Mouse (Mus musculus) small intestine, adult 2 months (tissue): ENCODE results near the gene Rps15. TPM values are rescaled to one million over a fixed set of nuclear protein-coding genes. Genes with fewer than 3 reads are reported as not detected.

Experiments used
- H3K27ac ChIP-seq: fragments of 200-500 bp; 2 replicates; pipeline ENCODE4 v1.5.1; 2012; ENCODE audit warnings: low read depth, low read length, control low read depth, inconsistent platforms; ENCODE audit not compliant: insufficient read depth
- H3K27me3 ChIP-seq: fragments of 200-500 bp; 2 replicates; pipeline ENCODE4 v1.6.1; 2012; ENCODE audit warnings: mild to moderate bottlenecking, moderate library complexity, low read length, inconsistent platforms; ENCODE audit not compliant: control insufficient read depth, insufficient read depth
- H3K36me3 ChIP-seq: fragments of 200-500 bp; 2 replicates; pipeline ENCODE4 v1.6.1; 2012; ENCODE audit warnings: mild to moderate bottlenecking, low read length, control low read depth, inconsistent platforms; ENCODE audit not compliant: control insufficient read depth, insufficient read depth
- H3K4me1 ChIP-seq: fragments of 200-500 bp; 2 replicates; pipeline ENCODE4 v1.6.1; 2012; ENCODE audit warnings: low read length, inconsistent platforms, mixed read lengths; ENCODE audit not compliant: control insufficient read depth, insufficient read depth, insufficient read length
- H3K4me3 ChIP-seq: fragments of 200-500 bp; 2 replicates; pipeline ENCODE4 v1.5.1; 2012; ENCODE audit warnings: low read depth, mild to moderate bottlenecking, control low read depth, inconsistent platforms, low read length, moderate library complexity
- CTCF ChIP-seq: fragments of 200-500 bp; IDR thresholded peaks from 2 replicates; pipeline ENCODE4 v1.5.1; 2012; ENCODE audit warnings: low read depth, mild to moderate bottlenecking, control low read depth, inconsistent platforms, low read length, moderate library complexity, mixed read lengths; ENCODE audit not compliant: insufficient replicate concordance, insufficient read length; ENCODE audit errors: extremely low read depth
- POLR2A ChIP-seq: fragments of 200-500 bp; IDR thresholded peaks from 2 replicates; pipeline ENCODE4 v1.6.1; 2012; ENCODE audit warnings: low read depth, mild to moderate bottlenecking, control low read depth, inconsistent platforms, low read length, moderate library complexity
- WGBS: fragments of 180-500 bp; shearing (Covaris S2); methylation state at CpG from one replicate; pipeline ENCODE4 v1.1.7; 2018; 5-methylcytosine and 5-hydroxymethylcytosine counted together
- polyA plus RNA-seq: library from polyadenylated mRNA; depleted of rRNA; stranded (reverse); fragments of >200 nt; gene quantifications from 2 replicates; pipeline ENCODE4 v1.2.3, GENCODE M21; 2012; rRNA removed

Gene Rps15
- polyA plus RNA-seq, 1 experiment: 887 TPM

GRCm38 (mm10) chr10:80342749-80343424 is 50.6 kb downstream of the Rps15 start:
- 2% methylated on average over 33 of the region's 33 CpGs for WGBS
- Histone ChIP-seq H3K4me1 (peaks cover 46% of the 10 kb centered on the region), H3K36me3 (no peaks in the 10 kb centered on the region), H3K27me3 (peaks cover 2% of the 10 kb centered on the region; the same call in 1 of the 2 replicates), H3K4me3 (peak overlapping the region; percentile 36), H3K27ac (no peak overlapping the region)
- TF ChIP-seq CTCF (no peak), POLR2A (no peak)

- Histone ChIP-seq H3K27me3 (peaks cover 2% of the 10 kb centered on the region; the same call in 1 of the 2 replicates), H3K4me1 (peaks cover 47% of the 10 kb centered on the region), H3K4me3 (peak overlapping the region; percentile 36), H3K27ac (peak overlapping the region; percentile 100), H3K36me3 (no peaks in the 10 kb centered on the region)
- TF ChIP-seq CTCF (no peak), POLR2A (no peak)
- 34% methylated on average over 13 of the region's 13 CpGs for WGBS
These were observed 51.2 kb downstream of the Rps15 start for GRCm38 (mm10) chr10:80343425-80343895.

Other genes with a start within 250 kb of the Rps15 start
- 388 and 646 TPM in 2 replicates for gene Gpx4, start 245.3 kb upstream of the Rps15 start, polyA plus RNA-seq
- 61.2 and 126 TPM in 2 replicates for gene Sbno2, start 186.9 kb upstream of the Rps15 start, polyA plus RNA-seq
- 77.5 and 124 TPM in 2 replicates for gene Stk11, start 176.7 kb upstream of the Rps15 start, polyA plus RNA-seq
- 2,309 and 4,813 TPM in 2 replicates for gene Atp5d, start 153.8 kb upstream of the Rps15 start, polyA plus RNA-seq
- gene Cbarp, start 151.6 kb upstream of the Rps15 start, polyA plus RNA-seq: 3.7 and 6.6 TPM in 2 replicates
- 151 and 372 TPM in 2 replicates for gene Midn, start 144.2 kb upstream of the Rps15 start, polyA plus RNA-seq
- gene Cirbp, start 126.5 kb upstream of the Rps15 start, polyA plus RNA-seq: 18.5 and 48.0 TPM in 2 replicates
- gene 1600002K03Rik, start 119.5 kb upstream of the Rps15 start, polyA plus RNA-seq: 6.8 and 9.0 TPM in 2 replicates
- 1.5 and 1.8 TPM in 2 replicates for gene Efna2, start 113.0 kb upstream of the Rps15 start, polyA plus RNA-seq
- gene Mum1, start 66.0 kb upstream of the Rps15 start, polyA plus RNA-seq: 11.6 and 23.7 TPM in 2 replicates
- gene Ndufs7, start 43.3 kb upstream of the Rps15 start, polyA plus RNA-seq: 800 and 1,176 TPM in 2 replicates
- 13.1 and 55.2 TPM in 2 replicates for gene Gamt, start 31.4 kb upstream of the Rps15 start, polyA plus RNA-seq
- 46.6 and 89.3 TPM in 2 replicates for gene Dazap1, start 31.0 kb upstream of the Rps15 start, polyA plus RNA-seq
- gene Apc2, start 3.5 kb downstream of the Rps15 start, polyA plus RNA-seq: 0.65 and 0.96 TPM in 2 replicates
- 47.4 and 74.1 TPM in 2 replicates for gene 2310011J03Rik, start 28.1 kb downstream of the Rps15 start, polyA plus RNA-seq
- gene Pcsk4, start 37.0 kb downstream of the Rps15 start, polyA plus RNA-seq: 18.0 and 27.0 TPM in 2 replicates
- 186 and 287 TPM in 2 replicates for gene Reep6, start 37.5 kb downstream of the Rps15 start, polyA plus RNA-seq
- gene Adamtsl5, start 56.0 kb downstream of the Rps15 start, polyA plus RNA-seq: 74.2 and 136 TPM in 2 replicates
- 0.75 and 5.9 TPM in 2 replicates for gene Plk5, start 64.0 kb downstream of the Rps15 start, polyA plus RNA-seq
- gene Mex3d, start 95.2 kb downstream of the Rps15 start, polyA plus RNA-seq: 10.3 and 20.6 TPM in 2 replicates
- 55.1 and 85.7 TPM in 2 replicates for gene Mbd3, start 107.1 kb downstream of the Rps15 start, polyA plus RNA-seq
- gene Uqcr11, start 114.4 kb downstream of the Rps15 start, polyA plus RNA-seq: 2,051 and 2,588 TPM in 2 replicates
- 45.6 and 101 TPM in 2 replicates for gene Tcf3, start 141.2 kb downstream of the Rps15 start, polyA plus RNA-seq
- gene Onecut3, start 202.4 kb downstream of the Rps15 start, polyA plus RNA-seq: 0.29 and 2.8 TPM in 2 replicates
- not detected in 2 replicates for gene Atp8b3, start 246.7 kb downstream of the Rps15 start, polyA plus RNA-seq